Mouse (Mus musculus): ENCODE results near the gene Rpap2.

DNA sequence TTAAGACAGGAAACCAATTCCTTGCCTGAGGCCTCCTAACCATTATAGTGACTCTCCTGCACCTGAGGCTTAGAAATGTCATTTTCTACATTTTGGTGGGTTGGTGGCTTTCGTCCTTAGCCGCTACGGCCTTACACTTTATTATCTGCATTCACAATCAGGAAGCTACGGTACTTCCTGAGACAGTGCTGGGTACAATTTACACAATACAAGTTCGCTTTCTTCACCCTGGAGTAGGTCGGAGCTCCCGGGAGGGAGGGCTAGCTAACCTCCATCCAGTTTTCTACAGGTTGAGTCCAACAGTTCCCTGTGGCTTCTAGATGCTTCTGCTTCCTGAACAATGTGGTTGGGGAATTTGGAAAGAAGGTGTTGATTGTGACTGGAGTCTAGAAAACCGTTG lies 101.7 kb downstream of the Rpap2 start:
- TF ChIP-seq POLR2A (IDR thresholded peaks at IDR 0.05; ENCODE audit: borderline replicate concordance, control insufficient read depth, low read depth, low read length) (no peak), CTCF (IDR thresholded peaks at IDR 0.05; ENCODE audit: control insufficient read depth, insufficient read depth, low read length) (no peak)
